In the genomic region with DNA sequence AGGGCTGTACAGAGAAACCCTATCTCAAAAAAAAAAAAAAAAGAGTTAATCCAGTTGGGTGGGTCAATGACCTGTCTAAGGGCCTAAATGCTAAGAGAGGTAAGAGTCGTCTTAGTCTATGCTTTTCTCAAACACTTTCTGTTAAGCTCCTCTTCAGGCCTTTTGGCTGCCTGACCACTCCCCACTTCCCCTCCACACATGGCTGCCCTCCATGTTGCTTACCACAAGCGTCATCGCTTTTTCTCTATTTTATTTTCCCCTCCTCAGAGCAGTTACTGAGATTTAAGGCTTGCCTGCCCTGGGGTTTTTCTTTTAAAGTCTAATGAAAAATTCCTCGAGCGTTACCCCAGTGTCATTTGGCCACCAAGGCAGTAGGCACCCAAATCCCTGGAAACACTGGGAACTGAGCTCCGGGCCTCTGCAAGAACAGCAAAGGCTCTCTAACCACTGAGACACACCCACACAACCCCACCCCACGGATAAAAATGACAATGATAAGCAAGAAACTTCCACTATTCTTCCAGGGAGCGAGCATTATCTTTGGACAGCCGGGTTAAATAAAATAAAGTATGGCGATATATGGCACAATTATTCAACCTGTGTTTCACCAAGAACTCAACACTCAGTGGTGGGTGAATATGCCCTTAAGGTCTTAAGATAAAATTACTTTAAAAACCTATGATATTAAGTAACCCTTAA, we compare ENCODE assay signal across 23 mouse cellular contexts. TPM values are rescaled to one million over a fixed set of nuclear protein-coding genes. Genes with fewer than 3 reads are reported as not detected.
DNase-seq lines count a peak whose midpoint lies in the region; ATAC-seq lines count a peak whose summit lies in the region.
"Had no signal": no experiment of that assay in that cellular context is flagged by ENCODE, and none has a peak within 500 bp of the region (broad histone marks: within the 10 kb centered on the region; RNA-seq: fewer than 3 reads in every experiment).

No protein-coding gene starts in this region.

- peaks cover 4% of the 10 kb centered on the region for H3K36me3 ChIP-seq in heart, embryonic 11.5 days (ENCODE audit: control insufficient read depth, insufficient read depth, low read length)
- peaks cover 30% of the 10 kb centered on the region for H3K36me3 ChIP-seq in midbrain, embryonic 13.5 days
- peaks cover 41% of the 10 kb centered on the region for H3K36me3 ChIP-seq in midbrain, embryonic 10.5 days
- H3K36me3 ChIP-seq in liver, embryonic 12.5 days, result peaks cover 43% of the 10 kb centered on the region
- peaks cover 2% of the 10 kb centered on the region; the same call in 1 of the 2 replicates for H3K36me3 ChIP-seq in splenic B cell, adult 2 months (ENCODE audit: control insufficient read depth, insufficient read depth, low read length, poor library complexity, severe bottlenecking)

- 86% methylated on average over 10 of the region's 10 CpGs for WGBS in heart, embryonic 11.5 days (ENCODE audit: insufficient replicate concordance)
- WGBS in midbrain, embryonic 13.5 days, result 92% methylated on average over 10 of the region's 10 CpGs
- 91% methylated on average over 10 of the region's 10 CpGs for WGBS in midbrain, embryonic 10.5 days
- WGBS in liver, embryonic 12.5 days (ENCODE audit: insufficient replicate concordance), result 54% methylated on average over 10 of the region's 10 CpGs

- peak overlapping the region; percentile 14; the same call in 1 of the 2 replicates for H3K4me2 ChIP-seq in heart, embryonic 11.5 days
- H3K4me2 ChIP-seq in midbrain, embryonic 13.5 days (replicated peaks), result peak overlapping the region; percentile 5; the same call in 1 of the 2 replicates
- peak overlapping the region; percentile 59 for H3K4me2 ChIP-seq in liver, embryonic 12.5 days

- no peak for ATAC-seq in heart, embryonic 11.5 days (replicated peaks; ENCODE audit: insufficient number of reproducible peaks, low FRiP score, low TSS enrichment)
- ATAC-seq in midbrain, embryonic 13.5 days, result no peak
- no peak for ATAC-seq in liver, embryonic 12.5 days
- ATAC-seq: forebrain, embryonic 13.5 days had no signal

- DNase-seq in heart, adult 18-20 months, result no peak
- DNase-seq in midbrain, embryonic 10.5 days (ENCODE audit: low spot score), result no peak
- peak; percentile 64 for DNase-seq in splenic B cell, adult 2 months (ENCODE audit: low read depth, low spot score)
- DNase-seq in urinary bladder, adult 18-20 months (ENCODE audit: low spot score in 2 of 2), result no peak
- DNase-seq: adrenal gland, adult 2 months; cerebellum, adult 2 months; heart, postnatal 36 days; kidney, adult 18-20 months; kidney, postnatal 25 days; layer of hippocampus, adult 9-11 months; lung, adult 2 months; thymus, postnatal 36 days had no signal

- no peaks in the 10 kb centered on the region; the same call in 1 of the 2 replicates for H3K4me1 ChIP-seq in heart, embryonic 11.5 days (ENCODE audit: control insufficient read depth, insufficient read depth, low read length)
- H3K4me1 ChIP-seq in midbrain, embryonic 13.5 days (replicated peaks), result peaks cover 13% of the 10 kb centered on the region
- H3K4me1 ChIP-seq in midbrain, embryonic 10.5 days, result peaks cover 10% of the 10 kb centered on the region
- H3K4me1 ChIP-seq in liver, embryonic 12.5 days, result peaks cover 14% of the 10 kb centered on the region

- H3K27ac ChIP-seq in heart, embryonic 11.5 days (ENCODE audit: low read depth, low read length), result no peak overlapping the region
- no peak overlapping the region for H3K27ac ChIP-seq in midbrain, embryonic 13.5 days
- no peak overlapping the region for H3K27ac ChIP-seq in midbrain, embryonic 10.5 days (replicated peaks)
- H3K27ac ChIP-seq in liver, embryonic 12.5 days, result no peak overlapping the region
- H3K27ac ChIP-seq: embryonic facial prominence, embryonic 15.5 days; forebrain, embryonic 13.5 days; stomach, postnatal 0 days had no signal

- H3K4me3 ChIP-seq in heart, embryonic 11.5 days (ENCODE audit: low read depth, low read length), result no peak overlapping the region
- no peak overlapping the region for H3K4me3 ChIP-seq in midbrain, embryonic 13.5 days (replicated peaks)
- H3K4me3 ChIP-seq in midbrain, embryonic 10.5 days, result no peak overlapping the region
- peak overlapping the region; percentile 30; the same call in 1 of the 2 replicates for H3K4me3 ChIP-seq in liver, embryonic 12.5 days

- no peaks in the 10 kb centered on the region for H3K9me3 ChIP-seq in heart, embryonic 11.5 days (replicated peaks; ENCODE audit: control insufficient read depth, low read length)
- H3K9me3 ChIP-seq in midbrain, embryonic 13.5 days, result no peaks in the 10 kb centered on the region
- H3K9me3 ChIP-seq in midbrain, embryonic 10.5 days (replicated peaks), result no peaks in the 10 kb centered on the region
- H3K9me3 ChIP-seq in liver, embryonic 12.5 days (replicated peaks), result no peaks in the 10 kb centered on the region
- H3K9me3 ChIP-seq: embryonic facial prominence, embryonic 15.5 days; forebrain, embryonic 13.5 days had no signal

- H3K9ac ChIP-seq in heart, embryonic 11.5 days (ENCODE audit: low read depth, low read length), result no peak overlapping the region
- H3K9ac ChIP-seq in midbrain, embryonic 13.5 days (replicated peaks), result no peak overlapping the region
- H3K9ac ChIP-seq in liver, embryonic 12.5 days, result no peak overlapping the region

- no peaks in the 10 kb centered on the region for H3K27me3 ChIP-seq in heart, embryonic 11.5 days (ENCODE audit: control insufficient read depth, insufficient read depth, low read length)
- H3K27me3 ChIP-seq in midbrain, embryonic 13.5 days, result peaks cover 5% of the 10 kb centered on the region; the same call in 1 of the 2 replicates
- H3K27me3 ChIP-seq in midbrain, embryonic 10.5 days (ENCODE audit: low read depth, poor library complexity, severe bottlenecking), result no peaks in the 10 kb centered on the region
- 0 out of 2 replicates have a peak, but pooled peaks cover 7% of the 10 kb centered on the region for H3K27me3 ChIP-seq in liver, embryonic 12.5 days (replicated peaks)
- H3K27me3 ChIP-seq in splenic B cell, adult 2 months (ENCODE audit: control insufficient read depth, insufficient read depth, low read length, poor library complexity, severe bottlenecking), result no peaks in the 10 kb centered on the region; the same call in 1 of the 2 replicates
- H3K27me3 ChIP-seq: embryonic facial prominence, embryonic 15.5 days had no signal

RNA-seq across cellular contexts. Expression of gene Uhmk1, which starts 1.9 kb away (rescaled TPM):
- 9.3 and 14.3 TPM in 2 replicates for polyA plus RNA-seq in heart, embryonic 11.5 days (2014; fragmentation: Nextera tagmentation; extraction: Ambion mirVana)
- total RNA-seq in heart, adult 18-20 months (2021), result 10 to 100 TPM; 25.5 to 26.0 TPM
- polyA plus RNA-seq in midbrain, embryonic 13.5 days (2015; fragmentation: Nextera tagmentation; extraction: Ambion mirVana), result 7.6 and 8.3 TPM in 2 replicates
- polyA plus RNA-seq in midbrain, embryonic 10.5 days (2016; fragmentation: Nextera tagmentation; extraction: Ambion mirVana), result 9.2 and 10.7 TPM in 2 replicates
- polyA plus RNA-seq in liver, embryonic 12.5 days (2016; fragmentation: Nextera tagmentation; extraction: Ambion mirVana), result 12.1 and 13.5 TPM in 2 replicates

RNA-seq across cellular contexts. Expression of gene Sh2d1b2, which starts 19.2 kb away (rescaled TPM):
- not detected in 2 replicates for polyA plus RNA-seq in heart, embryonic 11.5 days (2014; fragmentation: Nextera tagmentation; extraction: Ambion mirVana)
- total RNA-seq in heart, adult 18-20 months (2021), result not detected
- not detected in 2 replicates for polyA plus RNA-seq in midbrain, embryonic 13.5 days (2015; fragmentation: Nextera tagmentation; extraction: Ambion mirVana)
- polyA plus RNA-seq in midbrain, embryonic 10.5 days (2016; fragmentation: Nextera tagmentation; extraction: Ambion mirVana), result not detected in 2 replicates
- not detected in 2 replicates for polyA plus RNA-seq in liver, embryonic 12.5 days (2016; fragmentation: Nextera tagmentation; extraction: Ambion mirVana)
- total RNA-seq: adrenal gland, adult 2 months; ES-E14; granulocyte monocyte progenitor cell, adult 5-6 weeks; heart, postnatal 36 days; left cerebral cortex, postnatal 10 days; megakaryocyte progenitor cell, adult 5-6 weeks had no signal
- polyA plus RNA-seq: adrenal gland, adult 2 months; cerebellum, adult 2 months; cortical plate, adult 2 months; embryonic facial prominence, embryonic 15.5 days; forebrain, embryonic 13.5 days; lung, adult 2 months; stomach, postnatal 0 days had no signal

RNA-seq across cellular contexts. Expression of gene Uap1, which starts 38.6 kb away (rescaled TPM):
- 58.6 and 67.6 TPM in 2 replicates for polyA plus RNA-seq in heart, embryonic 11.5 days (2014; fragmentation: Nextera tagmentation; extraction: Ambion mirVana)
- total RNA-seq in heart, adult 18-20 months (2021), result 10 to 100 TPM; 45.5 to 50.7 TPM
- 57.9 and 59.3 TPM in 2 replicates for polyA plus RNA-seq in midbrain, embryonic 13.5 days (2015; fragmentation: Nextera tagmentation; extraction: Ambion mirVana)
- polyA plus RNA-seq in midbrain, embryonic 10.5 days (2016; fragmentation: Nextera tagmentation; extraction: Ambion mirVana), result 52.0 and 55.5 TPM in 2 replicates
- polyA plus RNA-seq in liver, embryonic 12.5 days (2016; fragmentation: Nextera tagmentation; extraction: Ambion mirVana), result 40.3 and 43.1 TPM in 2 replicates

Comparison
In these comparisons a context has a peak if more than half of its experiments do, and no peak if none do; other contexts are left out.
1. H3K4me2 ChIP-seq: peak in every context shown above with its lines; median percentile 59 in liver, embryonic 12.5 days; 14 in heart, embryonic 11.5 days; 5 in midbrain, embryonic 13.5 days.